Mouse (Mus musculus) forebrain, embryonic 15.5 days (tissue): ENCODE data around the gene Scn7a. TPM values are rescaled to one million over a fixed set of nuclear protein-coding genes. Genes with fewer than 3 reads are reported as not detected.

Experiments used
- ATAC-seq: fragments of 200-750 bp; cut with Nextera tagmentation; replicated peaks from 2 replicates; pipeline ENCODE4 v1.8.0; 2017; ENCODE audit warnings: mild to moderate bottlenecking, moderate TSS enrichment, moderate library complexity
- H3K27ac ChIP-seq: fragments of 300-500 bp; sonication (generic); replicated peaks from 2 replicates; pipeline ENCODE4 v1.5.1; 2015; ENCODE audit warnings: mild to moderate bottlenecking, inconsistent platforms
- H3K27me3 ChIP-seq: fragments of 300-500 bp; sonication (generic); 2 replicates; pipeline ENCODE4 v1.6.1; 2015; ENCODE audit warnings: inconsistent platforms
- H3K36me3 ChIP-seq: fragments of 300-500 bp; sonication (generic); 2 replicates; pipeline ENCODE4 v1.6.1; 2015; ENCODE audit warnings: mild to moderate bottlenecking, inconsistent platforms
- H3K4me1 ChIP-seq: fragments of 300-500 bp; sonication (generic); 2 replicates; pipeline ENCODE4 v1.6.1; 2015; ENCODE audit warnings: inconsistent platforms
- H3K4me2 ChIP-seq: fragments of 300-500 bp; sonication (generic); replicated peaks from 2 replicates; pipeline ENCODE4 v1.6.1; 2015; ENCODE audit warnings: mild to moderate bottlenecking, inconsistent platforms
- H3K4me3 ChIP-seq: fragments of 300-500 bp; sonication (generic); 2 replicates; pipeline ENCODE4 v1.5.1; 2015; ENCODE audit warnings: mild to moderate bottlenecking, inconsistent platforms
- H3K9ac ChIP-seq: fragments of 300-500 bp; sonication (generic); replicated peaks from 2 replicates; pipeline ENCODE4 v1.6.1; 2015; ENCODE audit warnings: mild to moderate bottlenecking, inconsistent platforms
- H3K9me3 ChIP-seq: fragments of 300-500 bp; sonication (generic); 2 replicates; pipeline ENCODE4 v1.6.1; 2016; ENCODE audit warnings: inconsistent platforms
- WGBS: fragments of 180-500 bp; shearing (Covaris S2); methylation state at CpG from one replicate; pipeline ENCODE4 v1.1.7; 2015; ENCODE audit warnings: mixed read lengths; 5-methylcytosine and 5-hydroxymethylcytosine counted together
- polyA plus RNA-seq: library from polyadenylated mRNA; unstranded; fragments of >200 nt; fragmentation: Nextera tagmentation; extraction: Ambion mirVana; gene quantifications from 2 replicates; pipeline ENCODE4 v1.2.1, GENCODE M21; 2015

Gene Scn7a
- polyA plus RNA-seq = not detected in 2 replicates

- 42% methylated on average over 6 of the region's 6 CpGs for WGBS
Observed at GRCm38 (mm10) chr2:66784765-66785164, at the start of gene Scn7a. Scn7a (minus strand) TSS chr2:66784914.

GRCm38 (mm10) chr2:66827729-66828128 is 43.0 kb upstream of the Scn7a start:
- Histone ChIP-seq H3K4me2 (no peak overlapping the region), H3K27me3 (no peaks in the 10 kb centered on the region), H3K36me3 (no peaks in the 10 kb centered on the region), H3K27ac (no peak overlapping the region), H3K9me3 (no peaks in the 10 kb centered on the region), H3K4me1 (no peaks in the 10 kb centered on the region), H3K4me3 (no peak overlapping the region), H3K9ac (no peak overlapping the region)
- ATAC-seq = no peak
- WGBS = 87% methylated on average over 1 of the region's 1 CpGs

More at GRCm38 (mm10) chr2:66784765-66785164, at the start of gene Scn7a:
- Histone ChIP-seq H3K9ac (no peak within 1 kb of the TSS), H3K9me3 (no peaks in the 10 kb centered on the region), H3K4me3 (no peak within 1 kb of the TSS), H3K36me3 (no peaks in the 10 kb centered on the region), H3K27ac (no peak within 1 kb of the TSS), H3K27me3 (no peaks in the 10 kb centered on the region), H3K4me1 (no peaks in the 10 kb centered on the region), H3K4me2 (no peak within 1 kb of the TSS)
- ATAC-seq = no peak

GRCm38 (mm10) chr2:66819862-66820559 is 35.3 kb upstream of the Scn7a start:
- peak; percentile 68; the same call in 1 of the 2 replicates for ATAC-seq
- no peak overlapping the region for H3K9ac ChIP-seq
- H3K36me3 ChIP-seq = no peaks in the 10 kb centered on the region
- no peak overlapping the region for H3K27ac ChIP-seq
- 32% methylated on average over 7 of the region's 7 CpGs for WGBS
- H3K9me3 ChIP-seq = no peaks in the 10 kb centered on the region
- no peak overlapping the region for H3K4me2 ChIP-seq
- no peaks in the 10 kb centered on the region for H3K4me1 ChIP-seq
- no peak overlapping the region for H3K4me3 ChIP-seq
- H3K27me3 ChIP-seq = no peaks in the 10 kb centered on the region

- ATAC-seq = 0 out of 2 replicates have a peak, but pooled peaks have one; percentile 35
- no peak overlapping the region for H3K27ac ChIP-seq
- no peak overlapping the region for H3K4me2 ChIP-seq
- H3K27me3 ChIP-seq = no peaks in the 10 kb centered on the region
- no peaks in the 10 kb centered on the region for H3K36me3 ChIP-seq
- H3K4me1 ChIP-seq = no peaks in the 10 kb centered on the region
- no peak overlapping the region for H3K4me3 ChIP-seq
- H3K9ac ChIP-seq = no peak overlapping the region
- no peaks in the 10 kb centered on the region for H3K9me3 ChIP-seq
- WGBS = 46% methylated on average over 4 of the region's 4 CpGs
Observed at GRCm38 (mm10) chr2:66799676-66800249, 15.0 kb upstream of the Scn7a start.

GRCm38 (mm10) chr2:66797493-66797892 is 12.8 kb upstream of the Scn7a start:
- no peak overlapping the region for H3K4me3 ChIP-seq
- H3K36me3 ChIP-seq = no peaks in the 10 kb centered on the region
- no peaks in the 10 kb centered on the region for H3K4me1 ChIP-seq
- no peak overlapping the region for H3K9ac ChIP-seq
- ATAC-seq = no peak
- H3K27me3 ChIP-seq = no peaks in the 10 kb centered on the region
- no peak overlapping the region for H3K27ac ChIP-seq
- 84% methylated on average over 1 of the region's 1 CpGs for WGBS
- no peaks in the 10 kb centered on the region for H3K9me3 ChIP-seq
- H3K4me2 ChIP-seq = no peak overlapping the region

GRCm38 (mm10) chr2:66791629-66792028 is 6.9 kb upstream of the Scn7a start:
- Histone ChIP-seq H3K9ac (no peak overlapping the region), H3K4me2 (no peak overlapping the region), H3K27me3 (no peaks in the 10 kb centered on the region), H3K4me3 (no peak overlapping the region), H3K36me3 (no peaks in the 10 kb centered on the region), H3K4me1 (no peaks in the 10 kb centered on the region), H3K9me3 (no peaks in the 10 kb centered on the region), H3K27ac (no peak overlapping the region)
- ATAC-seq = no peak
- WGBS = 93% methylated on average over 1 of the region's 1 CpGs

GRCm38 (mm10) chr2:66780884-66781283 is 3.8 kb downstream of the Scn7a start:
- Histone ChIP-seq H3K9me3 (no peaks in the 10 kb centered on the region), H3K27me3 (no peaks in the 10 kb centered on the region), H3K4me3 (no peak overlapping the region), H3K9ac (no peak overlapping the region), H3K27ac (no peak overlapping the region), H3K36me3 (no peaks in the 10 kb centered on the region), H3K4me1 (no peaks in the 10 kb centered on the region), H3K4me2 (no peak overlapping the region)
- 83% methylated on average over 2 of the region's 2 CpGs for WGBS
- ATAC-seq = no peak

- Histone ChIP-seq H3K27me3 (no peaks in the 10 kb centered on the region), H3K27ac (no peak overlapping the region), H3K9me3 (no peaks in the 10 kb centered on the region), H3K36me3 (no peaks in the 10 kb centered on the region), H3K9ac (no peak overlapping the region), H3K4me1 (no peaks in the 10 kb centered on the region), H3K4me3 (no peak overlapping the region), H3K4me2 (no peak overlapping the region)
- WGBS = 88% methylated on average over 2 of the region's 2 CpGs
- ATAC-seq = no peak
Observed at GRCm38 (mm10) chr2:66767980-66768379, 16.7 kb downstream of the Scn7a start.

GRCm38 (mm10) chr2:66765170-66765569 is 19.5 kb downstream of the Scn7a start:
- H3K27me3 ChIP-seq = no peaks in the 10 kb centered on the region
- H3K9ac ChIP-seq = no peak overlapping the region
- H3K4me1 ChIP-seq = no peaks in the 10 kb centered on the region
- H3K36me3 ChIP-seq = no peaks in the 10 kb centered on the region
- no peak overlapping the region for H3K27ac ChIP-seq
- H3K4me2 ChIP-seq = no peak overlapping the region
- no peak for ATAC-seq
- WGBS = 81% methylated on average over 1 of the region's 1 CpGs
- no peak overlapping the region for H3K4me3 ChIP-seq
- no peaks in the 10 kb centered on the region for H3K9me3 ChIP-seq

GRCm38 (mm10) chr2:66762905-66763304 is 21.8 kb downstream of the Scn7a start:
- Histone ChIP-seq H3K36me3 (no peaks in the 10 kb centered on the region), H3K4me3 (no peak overlapping the region), H3K27ac (no peak overlapping the region), H3K9me3 (no peaks in the 10 kb centered on the region), H3K9ac (no peak overlapping the region), H3K4me1 (no peaks in the 10 kb centered on the region), H3K4me2 (no peak overlapping the region), H3K27me3 (no peaks in the 10 kb centered on the region)
- no peak for ATAC-seq

- H3K4me1 ChIP-seq = no peaks in the 10 kb centered on the region
- 93% methylated on average over 3 of the region's 3 CpGs for WGBS
- no peak for ATAC-seq
- H3K27me3 ChIP-seq = no peaks in the 10 kb centered on the region
- no peaks in the 10 kb centered on the region for H3K9me3 ChIP-seq
- H3K36me3 ChIP-seq = no peaks in the 10 kb centered on the region
- H3K27ac ChIP-seq = no peak overlapping the region
- H3K4me2 ChIP-seq = no peak overlapping the region
- H3K4me3 ChIP-seq = no peak overlapping the region
- H3K9ac ChIP-seq = no peak overlapping the region
Observed at GRCm38 (mm10) chr2:66728002-66728401, 56.7 kb downstream of the Scn7a start.

- H3K4me2 ChIP-seq = no peak overlapping the region
Observed at GRCm38 (mm10) chr2:66727585-66727974, 57.1 kb downstream of the Scn7a start.

More at GRCm38 (mm10) chr2:66727585-66727974, 57.1 kb downstream of the Scn7a start:
- no peaks in the 10 kb centered on the region for H3K4me1 ChIP-seq
- no peaks in the 10 kb centered on the region for H3K36me3 ChIP-seq
- no peaks in the 10 kb centered on the region for H3K9me3 ChIP-seq
- no peak overlapping the region for H3K27ac ChIP-seq
- no peak for ATAC-seq
- H3K4me3 ChIP-seq = no peak overlapping the region
- H3K9ac ChIP-seq = no peak overlapping the region
- no peaks in the 10 kb centered on the region for H3K27me3 ChIP-seq
